Mouse (Mus musculus): ENCODE data around the gene Trip13. TPM values are rescaled to one million over a fixed set of nuclear protein-coding genes. Genes with fewer than 3 reads are reported as not detected.

The Trip13 gene
- total RNA-seq (2022), result 1 to 10 TPM in 1 of 4 experiments, under 1 TPM in 3; 0.34 to 2.2 (median 0.65) TPM

DNA sequence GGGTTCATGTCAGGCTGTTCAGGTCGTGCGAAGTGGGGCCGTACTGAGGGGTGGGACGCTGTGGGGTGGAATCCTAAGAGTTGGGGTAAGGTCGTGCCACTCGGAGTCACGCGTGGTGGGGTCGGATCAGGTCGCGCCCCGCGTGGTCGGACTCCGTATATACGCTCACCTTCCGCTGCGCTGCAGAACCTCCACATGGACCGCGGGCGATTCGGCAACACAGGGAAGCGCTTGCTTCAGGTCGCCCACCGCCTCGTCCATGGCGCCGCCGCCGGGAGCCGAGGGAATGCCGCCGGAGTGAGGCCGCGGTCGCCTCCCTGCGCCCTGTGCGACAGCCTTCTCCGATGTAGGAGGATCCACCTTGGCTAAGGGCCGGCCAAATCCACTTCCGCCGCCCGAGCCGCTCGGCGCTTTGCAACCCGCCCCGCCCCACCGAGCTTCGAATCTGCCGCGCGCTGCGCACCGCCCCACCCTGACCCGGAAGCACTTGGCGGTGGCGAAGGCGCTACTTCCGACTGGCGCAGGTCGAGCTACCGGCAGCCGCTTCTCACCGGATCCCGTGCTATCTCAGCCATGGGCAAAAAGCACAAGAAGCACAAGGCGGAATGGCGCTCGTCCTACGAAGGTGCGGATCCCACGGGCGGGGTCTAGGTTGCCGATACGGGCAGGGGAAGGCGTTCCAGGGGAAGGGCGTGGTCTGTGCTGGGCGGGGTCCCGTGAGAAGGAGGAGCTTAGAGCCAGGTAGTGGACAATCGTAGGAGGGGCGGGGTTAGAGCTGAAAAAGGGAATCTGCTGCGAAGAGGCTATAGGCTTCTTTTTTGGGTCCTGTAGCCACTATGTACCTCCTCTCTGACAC, at the start of gene Trip13, which contains the start of gene Brd9:
Gene Trip13 (minus strand): TSS at position 464 of the 856 bp plus-strand sequence.
Gene Brd9 (plus strand): TSS at position 491 of the 856 bp plus-strand sequence.
- DNase-seq (ENCODE audit: low spot score in 2 of 2), result peak; percentile 81 to 87

- DNase-seq (ENCODE audit: low spot score in 2 of 2), result no peak
Measured at GRCm38 (mm10) chr13:73976935-73977334, 39.4 kb upstream of the Trip13 start.

GRCm38 (mm10) chr13:73974523-73974922, 36.9 kb upstream of the Trip13 start:
- no peak for DNase-seq (ENCODE audit: low spot score in 2 of 2)

GRCm38 (mm10) chr13:73970545-73971448, 33.2 kb upstream of the Trip13 start:
- DNase-seq (ENCODE audit: low spot score in 2 of 2), result peak; percentile 26 to 59

DNA sequence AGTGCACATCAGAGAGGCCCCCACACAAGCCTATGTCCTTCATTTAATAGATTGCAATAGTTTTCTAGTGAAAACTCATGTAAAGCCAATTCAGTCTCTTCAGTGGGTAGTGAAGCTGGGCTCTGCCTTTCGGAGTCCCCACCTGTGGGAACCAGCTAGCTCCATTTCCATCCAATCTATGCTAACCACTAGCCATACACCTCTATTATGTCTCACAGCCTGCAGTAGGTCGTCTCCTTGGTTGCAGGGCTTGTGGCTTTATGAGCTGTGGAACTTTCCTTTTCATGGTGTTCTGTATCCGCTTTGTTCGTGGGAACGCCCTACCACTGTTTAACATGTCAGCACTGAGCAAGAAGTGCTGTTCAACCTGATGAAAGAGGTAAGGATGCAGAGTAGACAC, 26.0 kb upstream of the Trip13 start, which contains the start of gene Zdhhc11:
Gene Zdhhc11 (plus strand): TSS at position 301 of the 400 bp plus-strand sequence.
- DNase-seq (ENCODE audit: low spot score in 2 of 2), result no peak

DNA sequence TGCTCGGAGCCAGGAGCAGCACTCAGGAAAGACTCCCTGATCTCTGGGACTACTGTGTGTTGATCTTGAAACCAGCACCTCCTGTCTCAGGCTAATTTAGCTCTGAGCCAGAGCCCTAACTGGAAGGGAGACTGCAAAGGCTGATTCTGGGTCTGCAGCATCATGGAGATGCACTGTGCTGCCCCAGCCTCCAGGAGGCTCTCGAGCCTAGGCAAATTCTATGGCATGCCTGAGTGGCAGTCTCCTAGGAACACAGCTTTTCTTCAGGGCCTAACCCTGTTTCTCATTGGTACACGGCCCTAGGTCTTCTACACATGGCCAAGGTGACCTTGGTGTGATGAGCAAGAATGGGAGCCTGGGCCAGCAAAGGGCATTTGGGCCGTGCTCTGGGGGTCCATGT, 23.6 kb upstream of the Trip13 start:
- no peak for DNase-seq (ENCODE audit: low spot score in 2 of 2)

DNA sequence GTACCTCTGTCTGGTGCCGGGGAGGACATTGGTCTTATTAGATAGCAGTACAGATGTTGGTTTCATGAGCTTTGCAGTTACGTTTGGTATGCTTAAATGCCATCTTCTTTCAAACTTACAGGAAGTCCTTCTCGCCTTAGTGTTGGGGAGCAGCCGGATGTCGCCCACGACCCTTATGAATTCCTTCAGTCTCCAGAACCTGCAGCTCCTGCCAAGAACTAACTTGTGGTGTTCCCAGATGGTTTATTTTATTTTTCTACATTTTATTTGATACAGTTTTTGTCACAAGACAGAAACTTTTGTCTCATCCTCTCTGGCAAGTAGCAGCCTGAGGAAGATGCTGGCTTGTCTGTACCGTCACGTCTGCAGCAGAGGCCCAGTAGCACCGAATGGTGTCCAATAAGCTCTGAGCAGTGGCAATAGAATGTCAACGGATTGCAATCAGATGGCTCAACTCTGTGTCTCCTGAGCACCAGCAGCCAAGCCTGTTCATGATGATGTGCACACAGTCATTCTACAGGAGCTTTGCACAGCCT, 22.6 kb upstream of the Trip13 start:
- DNase-seq (ENCODE audit: low spot score in 2 of 2), result peak in 1 of 2 experiments; percentile 32

GRCm38 (mm10) chr13:73955531-73955930, 17.9 kb upstream of the Trip13 start:
- DNase-seq (ENCODE audit: low spot score in 2 of 2), result no peak

GRCm38 (mm10) chr13:73954666-73955065, 17.1 kb upstream of the Trip13 start:
- no peak for DNase-seq (ENCODE audit: low spot score in 2 of 2)

GRCm38 (mm10) chr13:73953551-73954130, 16.1 kb upstream of the Trip13 start:
- no peak for DNase-seq (ENCODE audit: low spot score in 2 of 2)

DNA sequence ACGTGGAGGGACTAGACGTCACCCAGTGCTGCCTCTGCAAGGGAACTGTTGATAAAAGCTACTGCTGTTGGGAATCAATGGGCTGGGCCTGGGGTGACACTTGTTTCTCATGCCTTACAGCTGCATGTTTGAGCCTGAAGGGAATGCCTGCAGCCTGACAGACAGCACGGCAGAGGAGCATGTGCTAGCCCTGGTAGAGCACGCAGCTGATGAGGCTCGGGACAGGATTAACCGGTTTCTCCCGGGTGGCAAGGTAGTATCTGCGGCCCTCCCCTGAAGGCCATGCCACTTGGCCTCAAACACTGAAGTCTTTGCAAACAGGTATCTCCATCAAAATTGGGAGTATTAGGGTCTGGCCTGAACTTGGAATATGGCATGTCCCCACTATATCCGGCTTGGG, 7.0 kb upstream of the Trip13 start:
- DNase-seq (ENCODE audit: low spot score in 2 of 2), result no peak

DNA sequence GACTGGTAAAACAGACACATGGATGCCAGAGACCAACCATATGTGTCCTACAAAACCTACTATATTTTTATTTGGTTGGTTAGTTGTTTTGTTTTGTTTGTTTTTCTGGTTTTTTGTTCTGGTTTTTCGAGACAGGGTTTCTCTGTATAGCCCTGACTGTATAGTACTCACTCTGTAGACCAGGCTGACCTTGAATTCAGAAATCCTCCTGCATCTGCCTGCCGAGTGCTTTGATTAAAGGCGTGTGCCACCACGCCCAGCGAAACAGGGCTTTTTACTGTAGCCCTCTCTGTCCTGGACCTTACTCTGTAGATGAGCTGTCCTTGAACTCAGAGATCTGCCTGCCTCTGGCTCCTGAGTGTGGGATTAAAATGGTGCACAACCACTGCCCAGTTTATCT, 1.5 kb upstream of the Trip13 start:
- DNase-seq (ENCODE audit: low spot score in 2 of 2), result no peak

GRCm38 (mm10) chr13:73938177-73938560, 585 bp upstream of the Trip13 start:
- DNase-seq (ENCODE audit: low spot score in 2 of 2), result no peak

DNA sequence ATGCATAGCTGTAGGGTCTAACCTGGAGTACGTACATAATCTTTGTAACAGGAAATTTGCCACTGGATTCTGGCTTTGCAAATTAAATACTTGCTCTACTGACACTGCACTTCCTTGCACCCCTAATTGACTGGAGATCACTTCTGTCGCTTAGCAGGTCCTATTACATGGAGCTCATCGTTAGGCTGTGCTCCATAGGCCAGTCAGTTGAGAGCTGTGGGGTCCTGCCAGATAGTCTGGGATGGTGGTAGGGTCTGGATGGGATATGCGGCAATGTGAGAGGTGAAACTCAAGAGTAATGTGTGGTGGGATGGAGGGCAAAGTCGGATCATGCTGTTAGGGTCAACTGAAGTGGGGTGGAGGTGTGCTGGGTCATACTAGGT, 655 bp downstream of the Trip13 start:
- no peak for DNase-seq (ENCODE audit: low spot score in 2 of 2)

DNA sequence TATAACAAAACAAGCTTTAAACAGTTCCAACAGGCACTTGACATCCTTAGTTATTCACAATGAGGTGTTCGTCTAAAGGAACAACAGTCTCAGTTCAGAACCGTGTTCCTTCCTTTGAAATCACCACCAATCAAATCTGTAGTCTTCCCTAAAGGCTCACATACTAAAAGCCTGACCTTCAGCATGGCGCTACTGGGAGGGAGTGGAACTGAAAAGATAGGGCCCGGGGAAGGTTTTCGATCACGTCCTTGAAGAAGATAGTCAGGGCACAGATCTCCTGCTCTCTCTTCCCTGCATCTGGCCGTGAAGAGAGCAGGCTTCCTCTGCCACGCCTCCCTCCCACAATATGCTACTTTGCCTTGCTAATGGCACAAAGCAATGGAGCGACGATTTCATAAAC, 5.4 kb downstream of the Trip13 start:
- no peak for DNase-seq (ENCODE audit: low spot score in 2 of 2)

DNA sequence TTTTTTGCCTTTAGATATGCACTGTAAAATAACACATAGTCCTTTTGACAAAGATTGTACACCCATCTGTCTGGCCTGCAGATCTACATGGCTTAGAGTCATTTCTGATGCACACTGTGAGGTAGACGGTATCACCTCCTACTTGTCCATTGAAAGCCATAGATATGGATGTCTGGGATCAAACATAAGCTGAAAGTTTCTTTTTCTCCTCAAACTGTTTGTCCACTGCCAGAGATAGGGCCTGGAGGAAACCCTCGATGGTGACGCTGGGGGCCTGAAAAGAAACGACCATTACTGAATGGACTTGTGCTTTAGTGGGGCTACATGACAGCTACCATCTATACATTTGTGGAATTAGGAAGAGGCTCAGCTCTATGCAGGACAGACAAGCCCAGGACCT, 24.5 kb downstream of the Trip13 start:
- DNase-seq (ENCODE audit: low spot score in 2 of 2), result no peak

- DNase-seq (ENCODE audit: low spot score in 2 of 2), result peak; percentile 11 to 18
Measured at GRCm38 (mm10) chr13:73907683-73908412, 29.7 kb downstream of the Trip13 start.

DNA sequence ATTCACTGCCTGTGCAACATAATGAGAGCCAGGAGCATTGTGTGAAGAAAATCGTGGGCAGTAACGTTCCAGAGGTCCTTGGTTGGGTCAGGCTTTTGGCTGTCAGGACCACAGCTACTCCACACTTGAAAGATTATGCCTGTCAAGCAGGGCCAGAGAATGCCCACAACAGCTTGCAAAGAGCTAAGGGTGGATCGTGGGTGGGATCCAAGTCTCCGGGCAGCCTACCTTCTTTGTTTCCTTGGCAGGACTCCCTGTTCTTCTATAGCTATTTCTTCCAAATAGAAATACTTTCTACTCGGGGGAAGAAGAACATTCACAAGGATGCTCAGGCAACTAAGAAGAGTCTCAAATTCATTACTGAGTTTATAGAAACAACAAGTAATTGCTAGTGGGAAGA, 30.4 kb downstream of the Trip13 start:
- no peak for DNase-seq (ENCODE audit: low spot score in 2 of 2)

DNA sequence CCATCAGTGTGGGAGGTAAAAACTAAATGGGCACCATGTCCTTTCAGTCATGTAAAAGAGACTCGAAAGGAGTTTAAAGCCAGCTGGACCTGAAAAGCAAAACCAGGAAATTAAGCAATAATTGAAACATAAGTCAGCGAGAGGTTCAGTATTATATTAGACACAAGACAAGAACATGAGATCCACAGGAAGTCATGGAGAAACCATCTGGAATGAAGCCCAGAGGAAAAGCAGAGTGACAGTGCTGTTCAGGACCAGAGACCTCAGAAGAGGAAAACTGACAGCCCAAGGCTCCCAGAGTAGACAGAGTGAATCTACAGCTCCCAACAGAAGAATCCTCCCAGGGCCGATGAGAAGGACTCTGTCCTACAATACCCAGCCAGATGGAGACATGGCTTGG, 40.0 kb downstream of the Trip13 start:
- no peak for DNase-seq (ENCODE audit: low spot score in 2 of 2)

- DNase-seq (ENCODE audit: low spot score in 2 of 2), result no peak
Measured at GRCm38 (mm10) chr13:73892493-73893178, 44.9 kb downstream of the Trip13 start.
